Mouse (Mus musculus) urinary bladder, postnatal 14 days (tissue): ENCODE data around the gene Tbx21.

ENCODE experiments used
- DNase-seq: peaks from one replicate; pipeline ENCODE4 v3.0.0; 2021; ENCODE audit warnings: low spot score

Gene Tbx21

GRCm38 (mm10) chr11:97083401-97084140 is 31.6 kb downstream of the Tbx21 start:
- DNase-seq = no peak

GRCm38 (mm10) chr11:97082977-97083376 is 32.2 kb downstream of the Tbx21 start:
- DNase-seq = peak; percentile 52

- DNase-seq = no peak
These were observed 34.8 kb downstream of the Tbx21 start for GRCm38 (mm10) chr11:97080291-97080690.

DNA sequence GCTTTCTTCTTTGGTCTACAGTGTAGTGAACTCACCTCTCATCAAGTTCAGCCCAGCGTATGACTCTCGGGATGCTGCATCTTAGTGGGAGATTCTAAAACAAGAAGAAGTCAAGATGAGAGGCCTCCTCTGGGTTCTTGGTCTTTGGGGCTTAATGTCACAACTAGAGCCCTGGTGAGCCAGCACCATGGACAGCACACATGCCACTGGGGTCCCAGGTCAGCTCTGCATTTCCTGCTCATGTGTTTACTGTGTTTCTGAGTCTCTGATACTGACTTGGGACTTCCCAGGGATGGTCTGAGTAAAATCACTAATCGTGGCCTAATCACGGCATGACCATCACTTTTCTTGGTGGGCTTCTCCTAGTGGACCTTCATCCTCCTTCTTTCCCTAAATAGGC is 36.4 kb downstream of the Tbx21 start:
- no peak for DNase-seq

- no peak for DNase-seq
These were observed 40.9 kb downstream of the Tbx21 start for GRCm38 (mm10) chr11:97074235-97074634.

DNA sequence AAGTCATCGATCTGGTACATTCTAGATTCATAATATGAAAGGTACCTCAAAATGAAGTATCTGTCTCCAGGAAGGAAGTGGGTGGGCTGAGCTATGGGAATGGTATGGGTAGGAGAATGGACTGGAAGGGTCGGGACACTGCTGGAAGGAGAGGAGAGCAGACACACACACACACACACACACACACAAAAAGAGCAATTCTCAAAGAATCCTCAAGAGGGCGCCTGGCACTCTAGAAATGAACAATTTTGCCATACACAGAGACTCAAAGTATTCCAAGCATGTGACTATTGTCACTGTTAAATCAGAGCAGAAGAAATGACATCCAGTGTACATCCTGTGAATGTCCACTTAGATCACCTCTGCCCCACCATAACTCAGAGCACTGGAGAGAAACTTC is 42.6 kb downstream of the Tbx21 start:
- no peak for DNase-seq

- DNase-seq = no peak
These were observed 44.0 kb downstream of the Tbx21 start for GRCm38 (mm10) chr11:97071129-97071528.

DNA sequence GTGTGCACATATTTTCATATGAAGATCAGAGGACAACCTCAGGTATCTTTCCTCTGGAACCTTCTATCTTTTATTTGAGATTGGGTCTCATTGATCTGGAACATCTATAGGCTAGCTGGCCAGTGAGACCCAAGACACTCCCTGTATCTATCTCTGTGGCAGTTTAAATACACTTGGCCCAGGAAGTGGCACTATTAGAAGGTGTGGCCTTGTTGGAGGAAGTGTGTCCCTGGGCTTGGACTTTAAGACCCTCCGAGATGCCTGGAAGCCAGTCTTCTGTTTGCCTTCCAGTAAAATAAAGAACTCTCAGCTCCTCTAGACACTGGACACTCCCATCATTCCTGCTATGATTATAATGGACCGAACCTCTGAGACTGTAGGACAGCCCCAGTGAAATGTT is 45.4 kb downstream of the Tbx21 start:
- no peak for DNase-seq

DNA sequence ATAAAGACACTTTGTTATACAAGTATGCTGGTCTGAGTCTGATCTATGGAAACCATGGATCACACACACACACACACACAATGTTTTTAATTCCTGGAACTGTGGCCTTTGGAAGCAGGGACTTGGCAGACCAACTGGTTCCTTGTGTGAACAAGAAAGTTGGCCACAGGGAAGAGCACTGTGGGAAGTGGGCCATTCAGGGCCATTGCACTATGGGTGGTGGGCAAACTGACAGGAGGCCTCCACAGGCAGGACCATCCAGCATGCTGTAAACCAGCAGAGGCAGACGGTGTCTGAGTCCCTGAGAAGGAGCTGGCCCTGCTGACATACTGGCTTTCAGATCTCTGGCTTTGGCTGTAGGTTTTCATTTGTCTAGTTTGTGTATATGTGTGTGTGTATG is 45.8 kb downstream of the Tbx21 start:
- DNase-seq = no peak

- no peak for DNase-seq
These were observed 48.3 kb downstream of the Tbx21 start for GRCm38 (mm10) chr11:97066656-97067360.

GRCm38 (mm10) chr11:97065538-97066295 is 49.4 kb downstream of the Tbx21 start:
- DNase-seq = no peak

GRCm38 (mm10) chr11:97063921-97064295 is 51.2 kb downstream of the Tbx21 start:
- no peak for DNase-seq

GRCm38 (mm10) chr11:97063274-97063920 is 51.7 kb downstream of the Tbx21 start:
- DNase-seq = no peak

- DNase-seq = peak; percentile 60
These were observed 62.9 kb downstream of the Tbx21 start for GRCm38 (mm10) chr11:97052219-97052646.

DNA sequence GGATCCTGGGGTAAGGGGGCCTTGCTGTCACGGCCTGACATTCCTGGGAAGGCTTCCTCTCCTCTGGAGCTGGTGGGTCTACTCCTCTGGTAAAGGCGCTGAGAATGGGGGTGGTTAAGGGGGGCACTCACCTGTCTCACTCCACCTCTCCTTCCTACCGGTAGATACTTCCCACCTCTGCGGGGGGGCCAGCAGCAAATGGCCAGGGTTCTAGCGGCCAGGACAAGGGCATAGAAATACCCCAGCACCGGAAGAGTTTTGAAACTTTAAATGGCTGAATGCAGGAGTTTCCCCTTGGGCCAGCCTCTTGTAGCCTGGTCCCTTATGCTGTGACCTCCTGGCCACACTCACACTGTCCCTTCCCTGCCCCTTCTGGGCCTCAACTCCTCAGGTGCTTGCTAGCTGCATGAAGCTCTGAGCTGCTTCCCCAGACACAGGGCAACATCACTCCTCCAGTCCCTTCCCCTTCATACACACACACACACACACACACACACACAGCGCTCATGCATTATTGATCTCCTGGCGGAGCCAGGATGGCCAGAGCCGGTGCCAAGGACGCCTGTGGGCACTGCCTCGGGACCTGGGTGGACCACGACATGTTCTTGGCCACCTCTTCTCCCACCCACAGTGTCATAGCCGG is 64.1 kb downstream of the Tbx21 start:
- DNase-seq = no peak

- DNase-seq = peak; percentile 74
These were observed 64.8 kb downstream of the Tbx21 start, which contains the start of gene Osbpl7 for GRCm38 (mm10) chr11:97050216-97050943. TSS of gene Osbpl7 (plus strand) at chr11:97050628.

- DNase-seq = no peak
These were observed 65.5 kb downstream of the Tbx21 start for GRCm38 (mm10) chr11:97049492-97050085.

- no peak for DNase-seq
These were observed 67.0 kb downstream of the Tbx21 start for GRCm38 (mm10) chr11:97048090-97048650.
